Mouse (Mus musculus) heart, adult 2 months (tissue): Measurements from ENCODE around the gene Adamtsl1.

Source experiments
- CTCF ChIP-seq: fragments of 200-600 bp; IDR thresholded peaks from 2 replicates; pipeline ENCODE4 v1.8.1; 2022; ENCODE audit warnings: antibody characterized with exemption, mild to moderate bottlenecking, moderate library complexity
- EP300 ChIP-seq: fragments of 200-500 bp; IDR thresholded peaks from 2 replicates; pipeline ENCODE4 v1.6.1; 2011; ENCODE audit warnings: low read depth, low read length, control low read depth; ENCODE audit not compliant: insufficient read depth
- POLR2A ChIP-seq: fragments of 200-500 bp; IDR thresholded peaks from 2 replicates; pipeline ENCODE4 v1.6.1; 2011; ENCODE audit warnings: mild to moderate bottlenecking, low read depth, low read length, control low read depth; ENCODE audit not compliant: insufficient read depth

DNA sequence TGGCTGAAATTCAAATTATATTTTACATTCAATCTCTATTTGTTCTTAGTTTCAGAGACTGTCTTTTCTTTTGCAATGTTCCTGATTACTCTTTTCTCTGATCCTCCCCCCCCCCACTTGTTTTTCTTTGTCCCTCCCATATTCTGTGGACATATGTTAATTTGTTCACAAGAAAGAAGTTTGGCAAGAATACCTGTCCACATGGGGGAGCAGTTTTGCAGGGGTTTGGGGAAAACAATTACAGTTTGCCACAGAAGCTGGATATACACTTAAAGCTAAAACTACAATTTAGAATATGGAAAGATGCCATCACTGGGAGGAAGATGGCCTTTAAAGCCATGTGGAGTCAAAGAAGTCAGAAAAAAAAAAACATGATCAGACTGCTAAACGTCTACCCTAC, 532.9 kb downstream of the Adamtsl1 start:
- TF ChIP-seq CTCF, result peak; percentile 48
- no peak for TF ChIP-seq EP300
- no peak for TF ChIP-seq POLR2A
